Mouse (Mus musculus) neural tube, embryonic 12.5 days (tissue): ENCODE results near the gene Rtn4r. TPM values are rescaled to one million over a fixed set of nuclear protein-coding genes. Genes with fewer than 3 reads are reported as not detected.

Experiments used
- ATAC-seq: fragments of 200-750 bp; cut with Nextera tagmentation; 2 replicates; pipeline ENCODE4 v1.8.0; 2017; ENCODE audit warnings: low read depth, mild to moderate bottlenecking, moderate TSS enrichment, moderate library complexity; ENCODE audit not compliant: low FRiP score
- H3K27ac ChIP-seq: fragments of 300-500 bp; sonication (generic); 2 replicates; pipeline ENCODE4 v1.5.1; 2016
- H3K27me3 ChIP-seq: fragments of 300-500 bp; sonication (generic); replicated peaks from 2 replicates; pipeline ENCODE4 v1.6.1; 2016; ENCODE audit warnings: mild to moderate bottlenecking
- H3K36me3 ChIP-seq: fragments of 300-500 bp; sonication (generic); 2 replicates; pipeline ENCODE4 v1.6.1; 2016; ENCODE audit warnings: mild to moderate bottlenecking
- H3K4me1 ChIP-seq: fragments of 300-500 bp; sonication (generic); 2 replicates; pipeline ENCODE4 v1.6.1; 2016
- H3K4me2 ChIP-seq: fragments of 300-500 bp; sonication (generic); replicated peaks from 2 replicates; pipeline ENCODE4 v1.6.1; 2016; ENCODE audit warnings: mild to moderate bottlenecking
- H3K4me3 ChIP-seq: fragments of 300-500 bp; sonication (generic); 2 replicates; pipeline ENCODE4 v1.5.1; 2016
- H3K9ac ChIP-seq: fragments of 300-500 bp; sonication (generic); 2 replicates; pipeline ENCODE4 v1.6.1; 2016; ENCODE audit warnings: mild to moderate bottlenecking
- H3K9me3 ChIP-seq: fragments of 300-500 bp; sonication (generic); 2 replicates; pipeline ENCODE4 v1.6.1; 2016; ENCODE audit warnings: mild to moderate bottlenecking
- WGBS: fragments of 180-500 bp; shearing (Covaris S2); methylation state at CpG from one replicate; pipeline ENCODE4 v1.1.7; 2016; 5-methylcytosine and 5-hydroxymethylcytosine counted together
- polyA plus RNA-seq: library from polyadenylated mRNA; unstranded; fragments of >200 nt; fragmentation: Nextera tagmentation; extraction: Ambion mirVana; gene quantifications from 2 replicates; pipeline ENCODE4 v1.2.1, GENCODE M21; 2016

Rtn4r gene
- polyA plus RNA-seq, 1 experiment from 2014 or later, result 16.5 TPM

- ATAC-seq, result no peak
- no peak overlapping the region for H3K4me3 ChIP-seq
- H3K27me3 ChIP-seq, result no peaks in the 10 kb centered on the region
- H3K9me3 ChIP-seq, result no peaks in the 10 kb centered on the region
- no peak overlapping the region for H3K27ac ChIP-seq
- WGBS, result 66% methylated on average over 5 of the region's 6 CpGs
- H3K4me1 ChIP-seq, result peaks cover 52% of the 10 kb centered on the region
- no peak overlapping the region for H3K4me2 ChIP-seq
- H3K36me3 ChIP-seq, result no peaks in the 10 kb centered on the region
- no peak overlapping the region for H3K9ac ChIP-seq
These were observed 18.0 kb downstream of the Rtn4r start for GRCm38 (mm10) chr16:18145341-18145867.

GRCm38 (mm10) chr16:18148208-18148876 lies 20.9 kb downstream of the Rtn4r start:
- ATAC-seq, result peak; percentile 79
- no peak overlapping the region for H3K4me3 ChIP-seq
- H3K9ac ChIP-seq, result no peak overlapping the region
- no peaks in the 10 kb centered on the region for H3K9me3 ChIP-seq
- no peaks in the 10 kb centered on the region for H3K27me3 ChIP-seq
- H3K27ac ChIP-seq, result no peak overlapping the region; the same call in none of the 2 replicates
- peaks cover 22% of the 10 kb centered on the region; the same call in 1 of the 2 replicates for H3K36me3 ChIP-seq
- peaks cover 66% of the 10 kb centered on the region for H3K4me1 ChIP-seq
- WGBS, result 9% methylated on average over 6 of the region's 6 CpGs
- H3K4me2 ChIP-seq, result peak overlapping the region; percentile 36

- H3K9me3 ChIP-seq, result no peaks in the 10 kb centered on the region
- no peak for ATAC-seq
- no peak overlapping the region for H3K27ac ChIP-seq
- H3K4me1 ChIP-seq, result peaks cover 71% of the 10 kb centered on the region
- no peak overlapping the region for H3K4me2 ChIP-seq
- peaks cover 24% of the 10 kb centered on the region; the same call in 1 of the 2 replicates for H3K36me3 ChIP-seq
- no peak overlapping the region for H3K4me3 ChIP-seq
- 58% methylated on average over 6 of the region's 6 CpGs for WGBS
- no peak overlapping the region for H3K9ac ChIP-seq
- H3K27me3 ChIP-seq, result no peaks in the 10 kb centered on the region
These were observed 21.8 kb downstream of the Rtn4r start for GRCm38 (mm10) chr16:18149205-18149604.

- H3K36me3 ChIP-seq, result peaks cover 24% of the 10 kb centered on the region; the same call in 1 of the 2 replicates
- 96% methylated on average over 12 of the region's 12 CpGs for WGBS
- H3K9ac ChIP-seq, result no peak overlapping the region
- H3K4me1 ChIP-seq, result peaks cover 77% of the 10 kb centered on the region
- no peak overlapping the region for H3K4me3 ChIP-seq
- ATAC-seq, result no peak
- H3K27ac ChIP-seq, result no peak overlapping the region
- H3K4me2 ChIP-seq, result no peak overlapping the region
- no peaks in the 10 kb centered on the region for H3K9me3 ChIP-seq
- H3K27me3 ChIP-seq, result no peaks in the 10 kb centered on the region; the same call in 1 of the 2 replicates
These were observed 24.7 kb downstream of the Rtn4r start for GRCm38 (mm10) chr16:18152189-18152588.

- Histone ChIP-seq H3K27ac (no peak overlapping the region), H3K4me3 (no peak overlapping the region), H3K9ac (no peak overlapping the region), H3K27me3 (no peaks in the 10 kb centered on the region; the same call in 1 of the 2 replicates), H3K36me3 (peaks cover 24% of the 10 kb centered on the region; the same call in 1 of the 2 replicates), H3K9me3 (no peaks in the 10 kb centered on the region), H3K4me1 (peaks cover 73% of the 10 kb centered on the region), H3K4me2 (no peak overlapping the region)
- ATAC-seq, result no peak
- 84% methylated on average over 9 of the region's 9 CpGs for WGBS
These were observed 25.5 kb downstream of the Rtn4r start for GRCm38 (mm10) chr16:18152769-18153445.

- WGBS, result 35% methylated on average over 14 of the region's 14 CpGs
- no peak overlapping the region for H3K27ac ChIP-seq
These were observed 27.2 kb downstream of the Rtn4r start for GRCm38 (mm10) chr16:18154521-18155171.

GRCm38 (mm10) chr16:18156579-18157350 lies 29.3 kb downstream of the Rtn4r start:
- H3K9ac ChIP-seq, result no peak overlapping the region
- H3K27ac ChIP-seq, result peak overlapping the region; percentile 62
- H3K4me1 ChIP-seq, result peaks cover 52% of the 10 kb centered on the region
- peak; percentile 54 for ATAC-seq
- peaks cover 12% of the 10 kb centered on the region; the same call in 1 of the 2 replicates for H3K36me3 ChIP-seq
- no peaks in the 10 kb centered on the region; the same call in 1 of the 2 replicates for H3K27me3 ChIP-seq
- peak overlapping the region; percentile 18 for H3K4me2 ChIP-seq
- H3K9me3 ChIP-seq, result no peaks in the 10 kb centered on the region
- WGBS, result 18% methylated on average over 12 of the region's 12 CpGs
- H3K4me3 ChIP-seq, result no peak overlapping the region

More at GRCm38 (mm10) chr16:18154521-18155171, 27.2 kb downstream of the Rtn4r start:
- no peak for ATAC-seq
- peaks cover 56% of the 10 kb centered on the region for H3K4me1 ChIP-seq
- H3K36me3 ChIP-seq, result peaks cover 24% of the 10 kb centered on the region; the same call in 1 of the 2 replicates
- no peaks in the 10 kb centered on the region for H3K9me3 ChIP-seq
- H3K4me2 ChIP-seq, result no peak overlapping the region; the same call in 1 of the 2 replicates
- H3K4me3 ChIP-seq, result no peak overlapping the region
- no peak overlapping the region for H3K9ac ChIP-seq
- no peaks in the 10 kb centered on the region; the same call in 1 of the 2 replicates for H3K27me3 ChIP-seq

- WGBS, result 88% methylated on average over 6 of the region's 6 CpGs
- no peak overlapping the region for H3K4me2 ChIP-seq
- H3K36me3 ChIP-seq, result no peaks in the 10 kb centered on the region
- no peak overlapping the region for H3K4me3 ChIP-seq
- peaks cover 46% of the 10 kb centered on the region for H3K4me1 ChIP-seq
- H3K9ac ChIP-seq, result no peak overlapping the region
- no peaks in the 10 kb centered on the region for H3K9me3 ChIP-seq
- no peak for ATAC-seq
- H3K27me3 ChIP-seq, result no peaks in the 10 kb centered on the region; the same call in 1 of the 2 replicates
- no peak overlapping the region for H3K27ac ChIP-seq
These were observed 31.8 kb downstream of the Rtn4r start for GRCm38 (mm10) chr16:18159255-18159654.

- H3K4me3 ChIP-seq, result no peak overlapping the region
- no peak overlapping the region for H3K9ac ChIP-seq
- H3K36me3 ChIP-seq, result no peaks in the 10 kb centered on the region
- no peak overlapping the region for H3K4me2 ChIP-seq
- no peak overlapping the region for H3K27ac ChIP-seq
- ATAC-seq, result no peak
- H3K4me1 ChIP-seq, result peaks cover 46% of the 10 kb centered on the region
- WGBS, result 67% methylated on average over 1 of the region's 1 CpGs
- no peaks in the 10 kb centered on the region for H3K9me3 ChIP-seq
- no peaks in the 10 kb centered on the region; the same call in 1 of the 2 replicates for H3K27me3 ChIP-seq
These were observed 32.3 kb downstream of the Rtn4r start for GRCm38 (mm10) chr16:18159778-18160177.

GRCm38 (mm10) chr16:18160514-18160913 lies 33.1 kb downstream of the Rtn4r start:
- no peak for ATAC-seq

GRCm38 (mm10) chr16:18161190-18161589 lies 33.7 kb downstream of the Rtn4r start:
- Histone ChIP-seq H3K4me1 (peaks cover 39% of the 10 kb centered on the region), H3K4me2 (no peak overlapping the region), H3K36me3 (no peaks in the 10 kb centered on the region), H3K9ac (no peak overlapping the region), H3K4me3 (no peak overlapping the region), H3K27ac (no peak overlapping the region), H3K9me3 (no peaks in the 10 kb centered on the region), H3K27me3 (no peaks in the 10 kb centered on the region; the same call in 1 of the 2 replicates)
- WGBS, result 67% methylated on average over 1 of the region's 1 CpGs
- ATAC-seq, result no peak

More at GRCm38 (mm10) chr16:18160514-18160913, 33.1 kb downstream of the Rtn4r start:
- no peaks in the 10 kb centered on the region for H3K9me3 ChIP-seq
- no peaks in the 10 kb centered on the region for H3K36me3 ChIP-seq
- 53% methylated on average over 7 of the region's 7 CpGs for WGBS
- H3K27me3 ChIP-seq, result no peaks in the 10 kb centered on the region; the same call in 1 of the 2 replicates
- H3K27ac ChIP-seq, result no peak overlapping the region
- H3K4me2 ChIP-seq, result no peak overlapping the region
- H3K9ac ChIP-seq, result no peak overlapping the region
- no peak overlapping the region for H3K4me3 ChIP-seq
- H3K4me1 ChIP-seq, result peaks cover 45% of the 10 kb centered on the region
